Mouse (Mus musculus) embryonic facial prominence, embryonic 15.5 days (tissue): Measurements from ENCODE around the gene Erg. TPM values are rescaled to one million over a fixed set of nuclear protein-coding genes. Genes with fewer than 3 reads are reported as not detected.

Experiments used
- ATAC-seq: fragments of 200-750 bp; cut with Nextera tagmentation; 2 replicates; pipeline ENCODE4 v1.8.0; 2017; ENCODE audit warnings: low read depth, moderate TSS enrichment; ENCODE audit not compliant: insufficient number of reproducible peaks, low FRiP score, low TSS enrichment
- H3K27ac ChIP-seq: fragments of 300-500 bp; sonication (generic); replicated peaks from 2 replicates; pipeline ENCODE4 v1.5.1; 2015; ENCODE audit warnings: mild to moderate bottlenecking, inconsistent platforms
- H3K27me3 ChIP-seq: fragments of 300-500 bp; sonication (generic); 2 replicates; pipeline ENCODE4 v1.6.1; 2015; ENCODE audit warnings: inconsistent platforms
- H3K36me3 ChIP-seq: fragments of 300-500 bp; sonication (generic); 2 replicates; pipeline ENCODE4 v1.6.1; 2015; ENCODE audit warnings: mild to moderate bottlenecking, inconsistent platforms
- H3K4me1 ChIP-seq: fragments of 300-500 bp; sonication (generic); 2 replicates; pipeline ENCODE4 v1.6.1; 2015; ENCODE audit warnings: inconsistent platforms
- H3K4me2 ChIP-seq: fragments of 300-500 bp; sonication (generic); replicated peaks from 2 replicates; pipeline ENCODE4 v1.6.1; 2015; ENCODE audit warnings: mild to moderate bottlenecking, inconsistent platforms
- H3K4me3 ChIP-seq: fragments of 300-500 bp; sonication (generic); replicated peaks from 2 replicates; pipeline ENCODE4 v1.5.1; 2015; ENCODE audit warnings: mild to moderate bottlenecking, inconsistent platforms
- H3K9ac ChIP-seq: fragments of 300-500 bp; sonication (generic); 2 replicates; pipeline ENCODE4 v1.6.1; 2015; ENCODE audit warnings: inconsistent platforms
- H3K9me3 ChIP-seq: fragments of 300-500 bp; sonication (generic); replicated peaks from 2 replicates; pipeline ENCODE4 v1.6.1; 2016; ENCODE audit warnings: inconsistent platforms
- WGBS: fragments of 180-500 bp; shearing (Covaris S2); methylation state at CpG from one replicate; pipeline ENCODE4 v1.1.7; 2015; 5-methylcytosine and 5-hydroxymethylcytosine counted together
- polyA plus RNA-seq: library from polyadenylated mRNA; unstranded; fragments of >200 nt; fragmentation: Nextera tagmentation; extraction: Ambion mirVana; gene quantifications from 2 replicates; pipeline ENCODE4 v1.2.1, GENCODE M21; 2015

Gene Erg
- polyA plus RNA-seq, 1 experiment from 2014 or later, result 17.7 TPM

DNA sequence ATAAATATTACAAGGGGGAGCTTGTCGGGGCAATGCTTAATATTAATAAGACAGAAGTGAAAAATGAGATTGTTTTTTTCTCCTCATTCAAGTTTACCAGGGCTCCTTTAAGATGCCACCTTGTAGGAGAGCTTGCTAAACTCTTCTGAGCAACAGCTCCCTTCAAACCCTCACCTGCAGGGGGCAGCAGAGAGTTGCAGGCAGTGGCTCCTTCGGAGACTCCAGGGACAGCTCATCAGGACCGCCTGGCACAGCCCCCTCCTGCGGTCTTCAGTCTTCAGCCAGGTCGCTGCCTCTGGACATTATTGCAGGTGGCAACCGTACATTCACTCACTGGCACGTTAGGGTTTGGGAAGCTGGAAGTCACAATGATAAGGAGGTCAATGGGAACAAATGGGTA is 18.9 kb upstream of the Erg start:
- Histone ChIP-seq H3K9me3 (no peaks in the 10 kb centered on the region), H3K27me3 (peaks cover 9% of the 10 kb centered on the region; the same call in 1 of the 2 replicates), H3K9ac (no peak overlapping the region), H3K4me3 (no peak overlapping the region), H3K4me1 (peaks cover 12% of the 10 kb centered on the region), H3K4me2 (no peak overlapping the region), H3K36me3 (no peaks in the 10 kb centered on the region), H3K27ac (no peak overlapping the region)
- 27% methylated on average over 7 of the region's 7 CpGs for WGBS
- ATAC-seq, result no peak

DNA sequence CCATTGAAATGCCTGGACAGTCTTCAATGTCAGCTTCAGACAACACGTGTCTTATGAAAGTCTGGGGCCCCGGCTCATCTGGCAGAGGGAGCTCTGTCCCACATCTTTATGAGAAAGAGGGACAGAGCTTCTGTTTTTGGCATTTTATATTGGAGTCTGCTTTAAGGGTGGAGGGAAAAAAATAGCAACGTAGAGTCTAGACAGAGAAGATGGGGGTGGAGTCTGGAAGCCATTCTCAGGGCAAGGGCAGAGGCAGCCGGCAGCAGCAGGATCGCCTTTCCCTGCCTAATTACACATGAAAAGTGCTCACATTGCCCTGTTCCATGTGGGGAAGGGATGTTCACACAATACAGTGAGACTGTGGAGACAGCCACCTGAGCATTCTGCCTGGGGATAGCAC is 16.1 kb upstream of the Erg start:
- Histone ChIP-seq H3K27ac (peak overlapping the region; percentile 59), H3K9me3 (no peaks in the 10 kb centered on the region), H3K27me3 (0 out of 2 replicates have a peak, but pooled peaks cover 9% of the 10 kb centered on the region), H3K4me2 (no peak overlapping the region), H3K9ac (no peak overlapping the region), H3K4me3 (no peak overlapping the region), H3K36me3 (no peaks in the 10 kb centered on the region), H3K4me1 (peaks cover 22% of the 10 kb centered on the region)
- ATAC-seq, result no peak; the same call in 1 of the 2 replicates
- WGBS, result 19% methylated on average over 5 of the region's 5 CpGs

DNA sequence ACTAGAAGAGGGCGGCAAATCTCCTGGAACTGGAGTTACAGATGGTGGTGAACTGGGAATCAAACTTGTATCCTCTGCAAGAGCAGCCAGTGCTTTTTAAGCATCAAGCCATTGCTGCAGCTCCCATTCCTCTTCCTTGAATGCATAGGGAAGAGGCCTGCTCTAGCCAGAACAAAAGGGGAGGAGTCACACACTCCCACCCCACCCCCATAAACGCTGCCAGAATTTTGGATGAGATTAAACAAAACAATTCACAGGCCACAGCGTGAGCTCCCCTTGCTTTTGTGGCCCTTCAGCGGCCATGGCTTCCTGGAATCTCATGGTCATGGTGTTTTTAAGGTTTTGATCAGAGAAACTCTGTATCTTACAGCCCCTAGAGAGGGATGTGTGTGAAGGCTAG is 15.4 kb upstream of the Erg start:
- 36% methylated on average over 4 of the region's 4 CpGs for WGBS
- H3K4me1 ChIP-seq, result peaks cover 29% of the 10 kb centered on the region
- no peak overlapping the region for H3K4me2 ChIP-seq
- no peak for ATAC-seq
- no peak overlapping the region for H3K4me3 ChIP-seq
- no peak overlapping the region for H3K9ac ChIP-seq
- H3K36me3 ChIP-seq, result no peaks in the 10 kb centered on the region
- H3K27ac ChIP-seq, result peak overlapping the region; percentile 59; the same call in 1 of the 2 replicates
- 0 out of 2 replicates have a peak, but pooled peaks cover 9% of the 10 kb centered on the region for H3K27me3 ChIP-seq
- no peaks in the 10 kb centered on the region for H3K9me3 ChIP-seq

DNA sequence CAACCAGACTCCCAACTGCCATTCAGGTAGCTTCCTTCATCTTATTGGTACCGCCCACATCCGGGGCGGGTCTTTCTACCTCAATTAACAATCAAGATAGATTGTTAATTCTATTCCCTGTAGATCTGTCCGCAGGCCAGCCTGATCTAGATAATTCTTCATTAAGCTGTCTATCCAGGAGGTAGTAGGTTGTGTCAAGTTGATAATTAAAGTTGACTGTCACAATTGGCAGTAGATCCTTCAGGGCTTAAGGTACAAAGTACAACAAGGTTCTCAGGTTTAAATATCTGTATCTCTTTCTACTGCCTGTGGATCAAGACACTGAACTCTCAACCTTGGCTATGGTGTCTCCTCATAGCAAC is 14.8 kb upstream of the Erg start:
- Histone ChIP-seq H3K4me2 (no peak overlapping the region), H3K4me3 (no peak overlapping the region), H3K36me3 (no peaks in the 10 kb centered on the region), H3K9ac (no peak overlapping the region), H3K9me3 (no peaks in the 10 kb centered on the region), H3K27ac (no peak overlapping the region), H3K4me1 (peaks cover 34% of the 10 kb centered on the region), H3K27me3 (0 out of 2 replicates have a peak, but pooled peaks cover 5% of the 10 kb centered on the region)
- 82% methylated on average over 4 of the region's 4 CpGs for WGBS
- no peak for ATAC-seq

DNA sequence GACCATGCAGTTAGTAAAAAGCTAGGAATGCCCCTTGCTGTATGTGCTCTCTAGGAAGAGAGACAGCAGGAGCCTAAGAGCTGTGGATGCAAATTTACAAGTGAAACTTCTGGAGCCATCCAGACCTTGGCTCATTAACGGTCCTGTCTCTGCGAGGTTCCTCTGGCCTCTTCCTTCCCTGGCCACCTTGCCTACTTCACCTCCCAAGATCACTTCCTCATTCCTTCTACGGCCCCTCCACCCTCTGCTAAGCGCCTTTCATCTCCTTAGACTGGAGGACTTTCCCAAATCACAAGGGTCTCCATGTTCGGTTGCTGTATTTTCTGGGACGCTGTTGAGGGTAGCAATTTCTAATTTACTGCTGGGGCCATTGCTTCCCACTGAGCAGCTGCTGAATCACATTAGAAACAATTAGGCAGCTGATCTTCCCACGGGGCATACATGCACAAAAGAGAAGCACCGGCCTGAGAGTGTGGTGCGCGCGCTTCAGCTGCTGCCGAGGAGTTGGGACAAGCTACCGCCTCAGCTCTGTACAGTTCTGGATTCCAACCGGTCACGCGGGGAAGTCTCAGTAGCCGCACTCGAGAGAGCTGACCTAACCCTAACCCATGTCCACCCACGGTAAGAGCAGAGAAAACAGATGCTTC is 14.3 kb upstream of the Erg start:
- Histone ChIP-seq H3K36me3 (no peaks in the 10 kb centered on the region), H3K27ac (no peak overlapping the region), H3K4me3 (no peak overlapping the region), H3K4me1 (peaks cover 39% of the 10 kb centered on the region), H3K9ac (no peak overlapping the region), H3K27me3 (0 out of 2 replicates have a peak, but pooled peaks cover 3% of the 10 kb centered on the region), H3K9me3 (no peaks in the 10 kb centered on the region), H3K4me2 (no peak overlapping the region)
- ATAC-seq, result no peak
- 77% methylated on average over 19 of the region's 19 CpGs for WGBS

DNA sequence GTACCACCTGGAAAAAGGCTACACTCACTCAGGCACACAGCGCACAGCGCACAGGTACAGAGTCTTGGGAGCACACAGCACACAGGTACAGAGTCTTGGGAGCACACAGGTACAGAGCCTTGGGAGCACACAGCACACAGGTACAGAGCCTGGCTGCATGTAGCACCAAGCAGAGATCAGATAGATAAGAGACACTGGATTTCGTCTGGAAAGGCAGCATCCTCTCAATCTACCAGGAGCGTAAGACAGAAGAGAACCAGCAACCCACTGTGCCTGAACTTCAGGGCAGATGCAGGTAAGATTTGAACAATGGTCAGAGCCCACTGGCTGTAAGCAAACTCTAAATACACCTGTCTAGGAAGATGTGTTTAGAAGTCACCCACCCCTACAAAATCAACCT is 12.5 kb upstream of the Erg start:
- Histone ChIP-seq H3K4me1 (peaks cover 39% of the 10 kb centered on the region), H3K27ac (no peak overlapping the region), H3K9ac (no peak overlapping the region), H3K27me3 (no peaks in the 10 kb centered on the region), H3K36me3 (no peaks in the 10 kb centered on the region), H3K4me2 (no peak overlapping the region), H3K4me3 (no peak overlapping the region), H3K9me3 (no peaks in the 10 kb centered on the region)
- ATAC-seq, result no peak
- 91% methylated on average over 4 of the region's 4 CpGs for WGBS

DNA sequence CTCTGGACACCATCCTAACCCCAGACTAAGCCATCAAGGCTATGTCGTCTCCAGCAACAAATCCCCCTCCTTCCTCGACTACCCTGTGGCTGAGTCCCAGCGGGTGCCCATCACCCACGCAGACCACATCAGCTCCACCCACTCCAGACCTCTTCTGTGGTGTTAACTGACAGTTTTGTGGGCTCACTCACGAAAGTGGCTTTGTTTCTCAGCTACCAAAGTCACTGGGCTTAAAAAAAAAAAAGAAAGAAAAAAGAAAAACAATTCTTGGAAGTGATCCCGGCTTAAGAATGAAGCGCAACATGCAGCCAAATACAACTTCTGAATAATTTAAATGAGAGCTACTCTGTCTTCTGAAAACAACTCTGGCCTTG is 11.2 kb upstream of the Erg start:
- H3K4me3 ChIP-seq, result no peak overlapping the region
- peak overlapping the region; percentile 21; the same call in 1 of the 2 replicates for H3K4me2 ChIP-seq
- no peaks in the 10 kb centered on the region for H3K36me3 ChIP-seq
- no peaks in the 10 kb centered on the region for H3K9me3 ChIP-seq
- no peaks in the 10 kb centered on the region for H3K27me3 ChIP-seq
- no peak for ATAC-seq
- no peak overlapping the region for H3K9ac ChIP-seq
- 28% methylated on average over 7 of the region's 7 CpGs for WGBS
- peaks cover 37% of the 10 kb centered on the region for H3K4me1 ChIP-seq
- peak overlapping the region; percentile 80 for H3K27ac ChIP-seq

DNA sequence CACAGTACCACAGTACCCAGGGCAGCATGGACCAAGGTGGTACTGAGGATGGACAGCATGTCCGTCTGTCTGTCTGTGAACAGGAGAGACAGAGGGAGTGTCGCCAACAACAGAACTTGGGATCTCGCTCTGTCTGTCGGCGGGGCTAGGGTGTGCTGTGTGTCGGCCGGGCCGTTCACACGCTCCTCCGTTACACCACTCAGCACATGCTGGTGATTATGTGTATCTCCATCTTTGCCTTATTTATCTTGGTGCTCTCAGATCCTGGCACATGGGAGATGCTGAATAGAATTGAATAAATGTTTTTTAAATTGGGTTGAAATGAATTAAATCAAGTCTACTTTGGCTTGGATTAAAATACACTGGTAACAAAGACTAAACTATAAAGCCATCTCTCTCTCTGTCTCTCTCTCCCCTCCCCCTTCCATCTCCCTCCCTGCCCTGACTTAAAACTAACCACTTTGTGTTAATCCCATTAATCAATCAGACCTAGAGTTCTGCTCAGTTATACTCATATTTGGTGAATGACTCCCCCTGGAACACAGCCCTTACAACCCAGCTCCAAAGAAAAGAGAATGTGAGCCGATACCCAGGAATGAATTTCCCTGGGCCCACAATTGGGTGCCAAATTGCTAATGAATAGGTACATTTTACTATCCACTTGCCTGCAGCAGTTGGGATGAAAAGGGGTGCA is 10.6 kb upstream of the Erg start:
- Histone ChIP-seq H3K27ac (peak overlapping the region; percentile 80), H3K4me3 (no peak overlapping the region), H3K27me3 (peaks cover 2% of the 10 kb centered on the region; the same call in 1 of the 2 replicates), H3K9me3 (no peaks in the 10 kb centered on the region), H3K4me2 (peak overlapping the region; percentile 21; the same call in 1 of the 2 replicates), H3K4me1 (peaks cover 32% of the 10 kb centered on the region), H3K9ac (no peak overlapping the region), H3K36me3 (no peaks in the 10 kb centered on the region)
- ATAC-seq, result no peak
- WGBS, result 66% methylated on average over 11 of the region's 11 CpGs

DNA sequence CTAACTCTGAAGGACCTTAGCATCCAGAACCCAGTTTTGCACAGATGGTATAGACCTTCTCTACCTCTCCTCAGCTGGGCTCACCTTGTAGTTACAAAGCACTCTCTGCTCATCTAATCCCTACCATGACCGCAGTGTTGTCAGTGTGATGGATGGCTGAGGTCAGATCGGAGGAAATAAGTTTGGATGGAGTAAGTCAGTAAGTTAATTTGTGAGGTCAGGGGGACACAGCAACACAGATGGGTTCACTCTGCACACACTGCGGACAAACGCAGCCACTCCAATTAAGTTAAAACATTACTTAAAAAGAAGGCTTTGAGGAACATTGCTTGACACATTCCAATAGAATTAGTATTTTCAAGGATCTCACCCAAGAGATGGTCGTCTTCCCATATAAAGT is 2.5 kb upstream of the Erg start:
- H3K36me3 ChIP-seq, result no peaks in the 10 kb centered on the region
- peaks cover 22% of the 10 kb centered on the region for H3K4me1 ChIP-seq
- peaks cover 36% of the 10 kb centered on the region for H3K27me3 ChIP-seq
- no peak overlapping the region for H3K27ac ChIP-seq
- no peak overlapping the region for H3K4me3 ChIP-seq
- no peak overlapping the region for H3K9ac ChIP-seq
- no peaks in the 10 kb centered on the region for H3K9me3 ChIP-seq
- 35% methylated on average over 5 of the region's 5 CpGs for WGBS
- ATAC-seq, result no peak
- H3K4me2 ChIP-seq, result no peak overlapping the region

DNA sequence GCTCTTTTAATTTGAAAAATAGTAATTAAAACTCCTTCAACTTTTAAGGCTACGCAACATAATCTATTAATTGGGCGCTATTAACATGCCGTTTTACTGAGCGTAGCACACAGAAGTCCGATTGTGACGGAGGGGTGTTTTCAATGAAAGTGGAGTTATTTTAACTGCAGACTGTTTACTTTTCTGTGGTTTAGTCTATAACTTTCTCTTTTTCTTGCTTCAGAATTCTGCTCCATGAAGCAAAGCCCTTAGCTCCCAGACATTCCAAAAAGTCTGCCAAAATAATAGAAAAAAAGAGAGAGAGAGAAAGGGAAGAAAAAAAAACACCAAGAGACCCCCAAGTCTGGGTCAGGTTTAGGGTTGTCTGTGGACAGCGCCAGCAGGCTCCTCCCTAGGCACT is 333 bp upstream of the Erg start:
- no peaks in the 10 kb centered on the region for H3K36me3 ChIP-seq
- peaks cover 22% of the 10 kb centered on the region for H3K4me1 ChIP-seq
- no peaks in the 10 kb centered on the region for H3K9me3 ChIP-seq
- H3K27ac ChIP-seq, result peak overlapping the region; percentile 69
- no peak overlapping the region for H3K9ac ChIP-seq
- peaks cover 40% of the 10 kb centered on the region for H3K27me3 ChIP-seq
- WGBS, result 12% methylated on average over 7 of the region's 7 CpGs
- H3K4me3 ChIP-seq, result peak overlapping the region; percentile 45
- ATAC-seq, result no peak
- peak overlapping the region; percentile 81 for H3K4me2 ChIP-seq

DNA sequence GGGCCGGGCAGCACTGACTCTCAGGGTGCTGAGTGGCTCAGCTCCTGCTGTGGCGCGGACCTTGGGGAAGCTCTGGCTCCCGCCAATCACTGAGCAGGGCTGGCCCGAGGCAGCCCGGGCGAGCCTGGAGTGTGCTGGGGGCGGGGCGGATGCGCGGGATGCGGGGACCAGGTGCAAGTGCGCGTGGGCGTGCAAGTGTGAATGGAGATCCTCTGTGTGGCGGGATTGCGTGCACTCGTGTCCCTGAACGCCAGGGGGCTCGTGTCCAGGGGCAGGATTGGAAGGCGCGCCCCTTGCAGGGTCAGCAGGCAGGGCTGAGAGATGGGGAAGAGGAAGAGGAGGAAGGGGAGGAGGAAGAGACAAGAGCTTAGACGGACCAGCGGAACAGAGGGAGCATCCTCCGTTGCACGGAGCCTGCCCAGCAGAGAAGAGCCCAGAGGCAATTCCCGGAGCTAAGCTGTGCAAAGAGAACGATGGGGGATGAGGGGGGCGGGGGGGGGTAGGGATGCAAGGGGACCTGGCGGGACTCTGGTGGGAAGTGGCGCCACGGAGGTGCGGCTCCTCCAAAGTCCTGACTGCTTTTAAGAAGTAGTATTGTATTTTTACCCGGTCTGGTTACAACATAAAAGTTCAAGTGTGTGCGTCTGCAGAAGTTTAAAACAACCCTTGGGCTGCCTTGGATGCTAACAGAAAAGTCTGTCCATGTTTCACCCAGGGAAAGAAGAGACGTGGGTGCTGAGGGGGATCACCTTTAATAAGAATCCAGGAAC is 667 bp downstream of the Erg start:
- H3K36me3 ChIP-seq, result no peaks in the 10 kb centered on the region
- peak overlapping the region; percentile 23; the same call in 1 of the 2 replicates for H3K9ac ChIP-seq
- H3K4me3 ChIP-seq, result peak overlapping the region; percentile 45
- H3K27me3 ChIP-seq, result peaks cover 40% of the 10 kb centered on the region
- no peaks in the 10 kb centered on the region for H3K9me3 ChIP-seq
- H3K4me1 ChIP-seq, result peaks cover 22% of the 10 kb centered on the region
- ATAC-seq, result peak; percentile 88
- peak overlapping the region; percentile 69 for H3K27ac ChIP-seq
- WGBS, result under 1% methylated on average over 36 of the region's 36 CpGs
- H3K4me2 ChIP-seq, result peak overlapping the region; percentile 81
